ENCODE assay signal across 9 mouse cellular contexts in the genomic region with DNA sequence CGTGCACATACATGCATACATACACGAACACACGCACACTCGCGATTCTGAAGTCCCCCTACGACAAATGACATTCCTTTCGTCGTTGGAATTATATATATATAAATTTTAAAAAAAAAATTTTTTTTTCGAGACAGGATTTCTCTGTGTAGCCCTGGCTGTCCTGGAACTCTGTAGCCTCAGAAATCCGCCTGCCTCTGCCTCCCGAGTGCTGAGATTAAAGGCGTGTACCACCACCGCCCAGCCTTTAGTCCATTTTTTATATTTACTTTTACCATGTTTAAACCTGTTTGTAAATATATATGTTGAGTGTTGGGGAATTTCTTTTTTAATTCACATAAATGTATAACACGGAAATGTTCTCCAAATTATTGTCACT. TPM values are rescaled to one million over a fixed set of nuclear protein-coding genes. Genes with fewer than 3 reads are reported as not detected.
A peak's percentile ranks its signal among the peaks of the same experiment; 100 is the strongest.
DNase-seq lines count a peak whose midpoint lies in the region; ATAC-seq and TF ChIP-seq lines count a peak whose summit lies in the region.
"Had no signal": no experiment of that assay in that cellular context is flagged by ENCODE, and none has a peak within 500 bp of the region (broad histone marks: within the 10 kb centered on the region; RNA-seq: fewer than 3 reads in every experiment).

No protein-coding gene starts in this region.

- H3K36me3 ChIP-seq in heart, postnatal 0 days (replicated peaks; ENCODE audit: control insufficient read depth, insufficient read depth, low read length) = peaks cover 12% of the 10 kb centered on the region
- H3K36me3 ChIP-seq in hindbrain, embryonic 13.5 days = peaks cover 10% of the 10 kb centered on the region
- H3K36me3 ChIP-seq in midbrain, embryonic 13.5 days = peaks cover 15% of the 10 kb centered on the region

- DNase-seq in heart, postnatal 0 days (ENCODE audit: low spot score) = no peak
- DNase-seq in heart, adult 18-20 months = no peak
- no peak for DNase-seq in urinary bladder, postnatal 36 days (ENCODE audit: low spot score in 2 of 2)
- DNase-seq in frontal cortex, postnatal 25 days (ENCODE audit: low spot score in 2 of 2) = no peak
- no peak for DNase-seq in urinary bladder, adult 2 months (ENCODE audit: low spot score)

- H3K9ac ChIP-seq in heart, postnatal 0 days (replicated peaks; ENCODE audit: low read depth, low read length) = peak overlapping the region; percentile 88
- peak overlapping the region; percentile 74 for H3K9ac ChIP-seq in hindbrain, embryonic 13.5 days
- H3K9ac ChIP-seq in midbrain, embryonic 13.5 days (replicated peaks) = peak overlapping the region; percentile 64

- peak overlapping the region; percentile 76 for H3K4me3 ChIP-seq in heart, postnatal 0 days (ENCODE audit: low read depth, low read length)
- peak overlapping the region; percentile 65 for H3K4me3 ChIP-seq in bone marrow, adult 2 months (replicated peaks; ENCODE audit: control insufficient read depth, low read depth, low read length)
- H3K4me3 ChIP-seq in hindbrain, embryonic 13.5 days = peak overlapping the region; percentile 85
- peak overlapping the region; percentile 63 for H3K4me3 ChIP-seq in midbrain, embryonic 13.5 days (replicated peaks)

- H3K9me3 ChIP-seq in heart, postnatal 0 days (replicated peaks; ENCODE audit: control insufficient read depth, low read length) = no peaks in the 10 kb centered on the region
- H3K9me3 ChIP-seq in hindbrain, embryonic 13.5 days = no peaks in the 10 kb centered on the region
- H3K9me3 ChIP-seq in midbrain, embryonic 13.5 days = no peaks in the 10 kb centered on the region

- peaks cover 14% of the 10 kb centered on the region for H3K4me1 ChIP-seq in heart, postnatal 0 days (ENCODE audit: control insufficient read depth, insufficient read depth)
- peaks cover 2% of the 10 kb centered on the region for H3K4me1 ChIP-seq in bone marrow, adult 2 months (ENCODE audit: control insufficient read depth, insufficient read depth, low read length)
- H3K4me1 ChIP-seq in hindbrain, embryonic 13.5 days (replicated peaks) = peaks cover 20% of the 10 kb centered on the region
- H3K4me1 ChIP-seq in midbrain, embryonic 13.5 days (replicated peaks) = peaks cover 13% of the 10 kb centered on the region

- no peak for TF ChIP-seq POLR2A in bone marrow, adult 2 months (IDR thresholded peaks at IDR 0.05; ENCODE audit: borderline replicate concordance, control insufficient read depth, low read depth, low read length)

- no peak for ATAC-seq in heart, postnatal 0 days (ENCODE audit: insufficient read depth, low read depth)
- ATAC-seq in hindbrain, embryonic 13.5 days (ENCODE audit: low FRiP score) = peak; percentile 39; the same call in 1 of the 2 replicates
- ATAC-seq in midbrain, embryonic 13.5 days = peak; percentile 46

- no peaks in the 10 kb centered on the region for H3K27me3 ChIP-seq in heart, postnatal 0 days (ENCODE audit: control insufficient read depth, insufficient read depth, low read length)
- no peaks in the 10 kb centered on the region for H3K27me3 ChIP-seq in hindbrain, embryonic 13.5 days
- H3K27me3 ChIP-seq in midbrain, embryonic 13.5 days = no peaks in the 10 kb centered on the region
- H3K27me3 ChIP-seq: Patski had no signal

- TF ChIP-seq CTCF in heart, postnatal 0 days (IDR thresholded peaks at IDR 0.05; ENCODE audit: low read depth) = no peak
- no peak for TF ChIP-seq CTCF in bone marrow, adult 2 months (IDR thresholded peaks at IDR 0.05; ENCODE audit: control insufficient read depth, insufficient read depth, low read length)

- no peak for TF ChIP-seq EP300 in heart, postnatal 0 days (IDR thresholded peaks at IDR 0.05; ENCODE audit: low read depth)

- H3K4me2 ChIP-seq in heart, postnatal 0 days (ENCODE audit: low read depth, low read length) = peak overlapping the region; percentile 90
- H3K4me2 ChIP-seq in hindbrain, embryonic 13.5 days = peak overlapping the region; percentile 83
- H3K4me2 ChIP-seq in midbrain, embryonic 13.5 days (replicated peaks) = peak overlapping the region; percentile 79

- WGBS in heart, postnatal 0 days = 13% methylated on average over 14 of the region's 14 CpGs
- WGBS in bone marrow, adult 2 months = 14% methylated on average over 14 of the region's 14 CpGs
- WGBS in hindbrain, embryonic 13.5 days = 19% methylated on average over 14 of the region's 14 CpGs
- WGBS in midbrain, embryonic 13.5 days = 19% methylated on average over 14 of the region's 14 CpGs

- H3K27ac ChIP-seq in heart, postnatal 0 days (ENCODE audit: low read depth) = no peak overlapping the region
- no peak overlapping the region for H3K27ac ChIP-seq in bone marrow, adult 2 months (ENCODE audit: control insufficient read depth, insufficient read depth, low read depth, low read length, poor library complexity)
- H3K27ac ChIP-seq in hindbrain, embryonic 13.5 days = no peak overlapping the region
- H3K27ac ChIP-seq in midbrain, embryonic 13.5 days = no peak overlapping the region; the same call in 1 of the 2 replicates

RNA-seq across cellular contexts. Expression of a gene that starts 1.3 kb away (rescaled TPM):
- 41.2 and 41.5 TPM in 2 replicates for total RNA-seq in heart, postnatal 0 days (2014; rRNA removed; ENCODE audit: low replicate concordance)
- polyA plus RNA-seq in heart, postnatal 0 days (2015; fragmentation: Nextera tagmentation; extraction: Ambion mirVana) = 11.2 and 13.0 TPM in 2 replicates
- total RNA-seq in heart, adult 18-20 months (2021) = 10 to 100 TPM; 66.1 to 66.3 TPM
- 3.8 and 7.7 TPM in 2 replicates for polyA plus RNA-seq in bone marrow, adult 2 months (2011; ENCODE audit: insufficient read depth, insufficient read length, low replicate concordance, missing spikeins)
- polyA plus RNA-seq in hindbrain, embryonic 13.5 days (2015; fragmentation: Nextera tagmentation; extraction: Ambion mirVana) = 7.5 and 8.2 TPM in 2 replicates
- 7.8 and 8.3 TPM in 2 replicates for polyA plus RNA-seq in midbrain, embryonic 13.5 days (2015; fragmentation: Nextera tagmentation; extraction: Ambion mirVana)
- polyA plus RNA-seq in urinary bladder, adult 2 months (2012; rRNA removed) = 12.6 and 14.3 TPM in 2 replicates

RNA-seq across cellular contexts. Expression of a gene that starts 16.0 kb away (rescaled TPM):
- total RNA-seq in heart, postnatal 0 days (2014; rRNA removed; ENCODE audit: low replicate concordance) = 1.6 and 4.3 TPM in 2 replicates
- polyA plus RNA-seq in heart, postnatal 0 days (2015; fragmentation: Nextera tagmentation; extraction: Ambion mirVana) = 1.0 and 1.4 TPM in 2 replicates
- under 1 TPM; 0.45 to 0.49 TPM for total RNA-seq in heart, adult 18-20 months (2021)
- polyA plus RNA-seq in bone marrow, adult 2 months (2011; ENCODE audit: insufficient read depth, insufficient read length, low replicate concordance, missing spikeins) = 2.4 and 4.4 TPM in 2 replicates
- polyA plus RNA-seq in hindbrain, embryonic 13.5 days (2015; fragmentation: Nextera tagmentation; extraction: Ambion mirVana) = 0.66 and 0.88 TPM in 2 replicates
- polyA plus RNA-seq in midbrain, embryonic 13.5 days (2015; fragmentation: Nextera tagmentation; extraction: Ambion mirVana) = 0.32 TPM in 1 of 2 replicates, not detected in the other
- polyA plus RNA-seq in urinary bladder, adult 2 months (2012; rRNA removed) = 0.81 and 1.0 TPM in 2 replicates

RNA-seq across cellular contexts. Expression of a gene that starts 16.4 kb away (rescaled TPM):
- total RNA-seq in heart, postnatal 0 days (2014; rRNA removed; ENCODE audit: low replicate concordance) = 13.0 and 15.6 TPM in 2 replicates
- 19.3 and 21.7 TPM in 2 replicates for polyA plus RNA-seq in heart, postnatal 0 days (2015; fragmentation: Nextera tagmentation; extraction: Ambion mirVana)
- 1 to 10 TPM; 8.1 to 8.3 TPM for total RNA-seq in heart, adult 18-20 months (2021)
- polyA plus RNA-seq in bone marrow, adult 2 months (2011; ENCODE audit: insufficient read depth, insufficient read length, low replicate concordance, missing spikeins) = 7.5 and 18.2 TPM in 2 replicates
- 40.7 and 46.1 TPM in 2 replicates for polyA plus RNA-seq in hindbrain, embryonic 13.5 days (2015; fragmentation: Nextera tagmentation; extraction: Ambion mirVana)
- 38.0 and 39.8 TPM in 2 replicates for polyA plus RNA-seq in midbrain, embryonic 13.5 days (2015; fragmentation: Nextera tagmentation; extraction: Ambion mirVana)
- polyA plus RNA-seq in urinary bladder, adult 2 months (2012; rRNA removed) = 25.4 and 29.1 TPM in 2 replicates

RNA-seq across cellular contexts. Expression of a gene that starts 43.8 kb away (rescaled TPM):
- total RNA-seq in heart, postnatal 0 days (2014; rRNA removed; ENCODE audit: low replicate concordance) = not detected in 2 replicates
- polyA plus RNA-seq in heart, postnatal 0 days (2015; fragmentation: Nextera tagmentation; extraction: Ambion mirVana) = not detected in 2 replicates
- not detected for total RNA-seq in heart, adult 18-20 months (2021)
- polyA plus RNA-seq in bone marrow, adult 2 months (2011; ENCODE audit: insufficient read depth, insufficient read length, low replicate concordance, missing spikeins) = not detected in 2 replicates
- 0.35 and 0.43 TPM in 2 replicates for polyA plus RNA-seq in hindbrain, embryonic 13.5 days (2015; fragmentation: Nextera tagmentation; extraction: Ambion mirVana)
- 0.16 and 0.26 TPM in 2 replicates for polyA plus RNA-seq in midbrain, embryonic 13.5 days (2015; fragmentation: Nextera tagmentation; extraction: Ambion mirVana)
- polyA plus RNA-seq in urinary bladder, adult 2 months (2012; rRNA removed) = 0.07 and 0.23 TPM in 2 replicates

RNA-seq across cellular contexts. Expression of a gene that starts 58.5 kb away (rescaled TPM):
- 0.35 TPM in 1 of 2 replicates, not detected in the other for total RNA-seq in heart, postnatal 0 days (2014; rRNA removed; ENCODE audit: low replicate concordance)
- 0.08 and 0.23 TPM in 2 replicates for polyA plus RNA-seq in heart, postnatal 0 days (2015; fragmentation: Nextera tagmentation; extraction: Ambion mirVana)
- total RNA-seq in heart, adult 18-20 months (2021) = 1 to 10 TPM in 1 of 2 experiments, under 1 TPM in 1; 0.22 to 2.7 TPM
- polyA plus RNA-seq in bone marrow, adult 2 months (2011; ENCODE audit: insufficient read depth, insufficient read length, low replicate concordance, missing spikeins) = 18.2 and 44.1 TPM in 2 replicates
- polyA plus RNA-seq in hindbrain, embryonic 13.5 days (2015; fragmentation: Nextera tagmentation; extraction: Ambion mirVana) = not detected in 2 replicates
- polyA plus RNA-seq in midbrain, embryonic 13.5 days (2015; fragmentation: Nextera tagmentation; extraction: Ambion mirVana) = not detected in 2 replicates
- 0.50 and 0.78 TPM in 2 replicates for polyA plus RNA-seq in urinary bladder, adult 2 months (2012; rRNA removed)
- polyA plus RNA-seq: Patski had no signal
